Mouse (Mus musculus) forebrain, embryonic 16.5 days (tissue): Measurements from ENCODE around the gene Btnl10. TPM values are rescaled to one million over a fixed set of nuclear protein-coding genes. Genes with fewer than 3 reads are reported as not detected.

Source experiments
- ATAC-seq: fragments of 200-750 bp; cut with Nextera tagmentation; 2 replicates; pipeline ENCODE4 v1.8.0; 2017; ENCODE audit warnings: mild to moderate bottlenecking, moderate library complexity
- H3K27ac ChIP-seq: fragments of 300-500 bp; sonication (generic); 2 replicates; pipeline ENCODE4 v1.5.1; 2014; ENCODE audit warnings: low read length, control low read depth
- H3K27me3 ChIP-seq: fragments of 300-500 bp; sonication (generic); replicated peaks from 2 replicates; pipeline ENCODE4 v1.6.1; 2014; ENCODE audit warnings: low read length; ENCODE audit not compliant: control insufficient read depth, insufficient read depth
- H3K36me3 ChIP-seq: fragments of 300-500 bp; sonication (generic); 2 replicates; pipeline ENCODE4 v1.6.1; 2014; ENCODE audit not compliant: control insufficient read depth, insufficient read depth
- H3K4me1 ChIP-seq: fragments of 300-500 bp; sonication (generic); replicated peaks from 2 replicates; pipeline ENCODE4 v1.6.1; 2014; ENCODE audit warnings: low read length; ENCODE audit not compliant: control insufficient read depth, insufficient read depth
- H3K4me2 ChIP-seq: fragments of 300-500 bp; sonication (generic); 2 replicates; pipeline ENCODE4 v1.6.1; 2014; ENCODE audit warnings: mild to moderate bottlenecking, low read length, control low read depth
- H3K4me3 ChIP-seq: fragments of 300-500 bp; sonication (generic); replicated peaks from 2 replicates; pipeline ENCODE4 v1.5.1; 2014; ENCODE audit warnings: mild to moderate bottlenecking, low read length, control low read depth
- H3K9ac ChIP-seq: fragments of 300-500 bp; sonication (generic); replicated peaks from 2 replicates; pipeline ENCODE4 v1.6.1; 2014; ENCODE audit warnings: low read depth, low read length, control low read depth
- H3K9me3 ChIP-seq: fragments of 300-500 bp; sonication (generic); 2 replicates; pipeline ENCODE4 v1.6.1; 2016; ENCODE audit warnings: low read length; ENCODE audit not compliant: control insufficient read depth
- WGBS: fragments of 180-500 bp; shearing (Covaris S2); extraction: QIAGEN DNeasy Blood & Tissue Kit; methylation state at CpG from one replicate; pipeline ENCODE4 v1.1.7; 2014; 5-methylcytosine and 5-hydroxymethylcytosine counted together
- polyA plus RNA-seq: library from polyadenylated mRNA; unstranded; fragments of >200 nt; fragmentation: Nextera tagmentation; extraction: Ambion mirVana; gene quantifications from 2 replicates; pipeline ENCODE4 v1.2.1, GENCODE M21; 2015

The Btnl10 gene
- not detected in 2 replicates for polyA plus RNA-seq

GRCm38 (mm10) chr11:58917745-58918366 is at the start of gene Btnl10:
Btnl10 (plus strand) TSS chr11:58917908.
- Histone ChIP-seq H3K9me3 (no peaks in the 10 kb centered on the region), H3K4me1 (peaks cover 4% of the 10 kb centered on the region; the same call in 1 of the 2 replicates), H3K9ac (no peak within 1 kb of the TSS), H3K36me3 (no peaks in the 10 kb centered on the region), H3K27ac (no peak within 1 kb of the TSS), H3K4me2 (no peak within 1 kb of the TSS), H3K4me3 (no peak within 1 kb of the TSS), H3K27me3 (0 out of 2 replicates have a peak, but pooled peaks cover 3% of the 10 kb centered on the region)
- 88% methylated on average over 12 of the region's 12 CpGs for WGBS
- no peak for ATAC-seq

DNA sequence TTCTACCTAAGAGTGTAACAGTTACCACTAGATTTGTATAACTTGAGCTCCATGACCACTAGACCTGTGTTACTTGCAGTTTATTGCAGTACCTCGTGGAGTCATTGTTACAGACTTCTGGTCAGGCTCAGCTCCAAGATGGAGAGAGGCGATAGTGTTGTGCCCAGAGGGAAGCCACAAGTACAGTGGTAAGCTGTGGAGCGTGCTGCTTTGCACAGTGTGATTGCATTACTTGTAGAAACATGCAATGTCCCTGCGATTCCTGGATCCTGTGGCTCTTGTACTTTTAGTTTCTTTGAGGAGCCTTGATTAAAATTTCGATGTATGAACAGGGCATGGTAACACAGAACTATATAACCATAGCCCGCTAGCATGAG is 49.8 kb upstream of the Btnl10 start:
- peaks cover 9% of the 10 kb centered on the region for H3K4me1 ChIP-seq
- ATAC-seq = no peak
- H3K9me3 ChIP-seq = no peaks in the 10 kb centered on the region
- H3K36me3 ChIP-seq = peaks cover 9% of the 10 kb centered on the region; the same call in 1 of the 2 replicates
- peak overlapping the region; percentile 88 for H3K4me2 ChIP-seq
- peak overlapping the region; percentile 79 for H3K4me3 ChIP-seq
- no peak overlapping the region for H3K27ac ChIP-seq
- 0 out of 2 replicates have a peak, but pooled peaks cover 3% of the 10 kb centered on the region for H3K27me3 ChIP-seq
- H3K9ac ChIP-seq = no peak overlapping the region
- WGBS = 78% methylated on average over 6 of the region's 6 CpGs

DNA sequence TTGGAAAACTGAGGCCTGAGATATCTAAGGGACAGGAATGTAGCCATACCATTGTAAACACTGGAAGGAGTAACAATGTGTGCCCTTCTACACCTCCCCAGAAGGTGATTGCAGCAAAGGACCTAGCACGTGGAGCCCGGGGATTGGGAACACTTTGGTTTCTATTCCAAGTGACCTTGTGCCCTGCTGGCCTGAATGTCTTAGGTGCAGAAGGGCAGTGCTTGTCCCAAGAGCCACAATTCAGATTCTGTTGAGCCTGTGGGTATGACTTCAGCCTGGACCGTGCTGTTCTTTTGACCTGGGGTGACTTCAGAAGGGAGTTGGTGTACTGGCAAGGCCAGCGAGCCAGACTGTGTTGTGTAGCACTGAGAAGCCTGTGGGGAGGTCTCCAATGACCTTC is 46.7 kb upstream of the Btnl10 start:
- no peak overlapping the region for H3K27ac ChIP-seq
- peaks cover 9% of the 10 kb centered on the region; the same call in 1 of the 2 replicates for H3K36me3 ChIP-seq
- no peaks in the 10 kb centered on the region for H3K9me3 ChIP-seq
- H3K4me3 ChIP-seq = no peak overlapping the region
- no peak overlapping the region for H3K9ac ChIP-seq
- peaks cover 9% of the 10 kb centered on the region for H3K4me1 ChIP-seq
- no peaks in the 10 kb centered on the region for H3K27me3 ChIP-seq
- 90% methylated on average over 4 of the region's 4 CpGs for WGBS
- no peak overlapping the region for H3K4me2 ChIP-seq
- no peak for ATAC-seq

DNA sequence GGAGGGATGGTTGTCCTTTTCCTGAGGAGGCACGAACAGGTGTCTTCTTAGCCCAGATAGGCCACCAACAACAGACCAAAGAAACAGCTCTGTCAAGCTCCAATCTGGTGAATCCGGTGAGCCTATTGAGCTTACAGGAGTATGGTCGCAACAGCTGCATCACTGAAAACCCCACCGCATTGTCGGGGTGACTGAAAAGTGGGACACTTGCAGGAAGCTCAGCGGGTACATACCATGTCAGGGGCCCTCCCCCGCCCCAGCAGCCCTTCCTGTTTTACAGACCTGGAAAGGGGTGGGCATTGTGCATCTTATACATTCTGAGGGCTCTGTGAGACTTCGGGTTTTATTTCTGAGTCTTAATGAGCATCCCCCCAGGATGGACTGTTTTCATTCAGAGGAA is 34.0 kb upstream of the Btnl10 start:
- 94% methylated on average over 8 of the region's 8 CpGs for WGBS
- H3K4me3 ChIP-seq = no peak overlapping the region
- H3K27me3 ChIP-seq = no peaks in the 10 kb centered on the region
- H3K4me1 ChIP-seq = no peaks in the 10 kb centered on the region
- H3K9ac ChIP-seq = no peak overlapping the region
- H3K4me2 ChIP-seq = no peak overlapping the region
- no peak overlapping the region for H3K27ac ChIP-seq
- H3K36me3 ChIP-seq = peaks cover 18% of the 10 kb centered on the region
- no peaks in the 10 kb centered on the region for H3K9me3 ChIP-seq
- ATAC-seq = no peak

GRCm38 (mm10) chr11:58890511-58890910 is 27.2 kb upstream of the Btnl10 start:
- Histone ChIP-seq H3K9me3 (no peaks in the 10 kb centered on the region), H3K4me2 (no peak overlapping the region), H3K27me3 (no peaks in the 10 kb centered on the region), H3K4me3 (no peak overlapping the region), H3K4me1 (no peaks in the 10 kb centered on the region), H3K36me3 (peaks cover 39% of the 10 kb centered on the region), H3K27ac (no peak overlapping the region), H3K9ac (no peak overlapping the region)
- WGBS = 88% methylated on average over 10 of the region's 10 CpGs
- ATAC-seq = no peak

DNA sequence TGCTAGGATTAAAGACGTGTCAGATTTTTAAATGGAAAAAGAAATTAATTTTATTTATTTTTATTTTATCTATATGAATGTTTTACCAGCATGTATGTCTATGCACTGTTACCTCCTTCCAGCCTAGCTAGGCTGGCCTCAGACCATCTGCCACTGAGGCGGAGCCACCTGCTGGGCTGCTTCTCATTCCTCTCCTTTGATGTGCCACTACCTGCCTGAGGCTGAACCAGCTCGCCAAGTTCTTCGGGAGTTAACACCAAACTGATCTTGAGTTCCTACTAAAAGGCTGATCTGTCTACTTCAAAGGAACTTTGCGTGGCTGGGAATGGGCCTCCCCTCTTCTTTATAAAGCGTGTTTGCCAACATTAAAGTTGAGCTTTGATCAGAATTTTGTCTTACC is 23.3 kb upstream of the Btnl10 start:
- H3K27ac ChIP-seq = no peak overlapping the region
- no peaks in the 10 kb centered on the region for H3K9me3 ChIP-seq
- no peak overlapping the region for H3K4me3 ChIP-seq
- no peak overlapping the region for H3K4me2 ChIP-seq
- peaks cover 48% of the 10 kb centered on the region for H3K36me3 ChIP-seq
- H3K9ac ChIP-seq = no peak overlapping the region
- H3K4me1 ChIP-seq = no peaks in the 10 kb centered on the region
- 77% methylated on average over 6 of the region's 6 CpGs for WGBS
- no peak for ATAC-seq
- H3K27me3 ChIP-seq = no peaks in the 10 kb centered on the region

DNA sequence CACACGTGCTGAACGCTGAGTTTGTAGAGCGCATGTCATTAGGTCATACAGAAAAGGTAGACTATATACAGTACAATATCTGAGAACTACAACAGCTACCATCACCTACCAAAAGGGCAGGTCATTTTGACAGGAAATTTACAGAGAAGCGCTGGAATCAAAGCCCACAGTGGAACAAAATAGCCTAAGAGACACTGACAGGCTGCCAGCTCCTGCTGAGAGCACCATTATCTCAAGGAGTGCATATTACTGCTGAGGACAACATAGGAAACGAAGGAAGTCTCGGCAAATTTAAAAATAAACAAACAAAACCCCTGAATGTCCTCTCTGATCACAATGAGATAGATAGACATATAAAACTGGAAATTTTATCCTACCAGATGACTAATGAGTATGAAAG is 20.2 kb upstream of the Btnl10 start:
- H3K9ac ChIP-seq = no peak overlapping the region
- H3K9me3 ChIP-seq = no peaks in the 10 kb centered on the region
- WGBS = 78% methylated on average over 6 of the region's 6 CpGs
- H3K4me3 ChIP-seq = no peak overlapping the region
- no peak overlapping the region for H3K27ac ChIP-seq
- no peak overlapping the region for H3K4me2 ChIP-seq
- peaks cover 25% of the 10 kb centered on the region for H3K36me3 ChIP-seq
- H3K4me1 ChIP-seq = no peaks in the 10 kb centered on the region
- H3K27me3 ChIP-seq = no peaks in the 10 kb centered on the region
- no peak for ATAC-seq

DNA sequence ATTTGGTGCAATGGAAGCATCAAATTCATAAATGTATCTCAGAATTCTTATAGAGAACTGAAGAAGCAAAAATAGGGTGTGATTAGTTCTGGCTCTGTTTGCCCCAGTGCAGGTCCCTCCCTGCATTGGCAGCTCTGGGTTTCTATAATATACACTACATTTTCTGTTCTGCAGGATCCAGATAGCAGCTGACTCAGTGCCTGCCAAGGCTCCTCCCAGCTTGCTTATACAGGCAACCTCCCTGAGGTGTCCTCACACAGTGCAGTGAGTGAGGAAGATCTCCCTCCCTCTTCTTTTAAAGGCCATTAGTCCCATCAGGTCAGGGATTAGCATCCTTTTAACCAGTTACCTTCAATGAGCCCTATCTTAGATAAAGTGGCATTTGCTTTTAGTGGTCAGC is 16.6 kb upstream of the Btnl10 start:
- H3K4me2 ChIP-seq = no peak overlapping the region
- ATAC-seq = no peak
- H3K9ac ChIP-seq = no peak overlapping the region

DNA sequence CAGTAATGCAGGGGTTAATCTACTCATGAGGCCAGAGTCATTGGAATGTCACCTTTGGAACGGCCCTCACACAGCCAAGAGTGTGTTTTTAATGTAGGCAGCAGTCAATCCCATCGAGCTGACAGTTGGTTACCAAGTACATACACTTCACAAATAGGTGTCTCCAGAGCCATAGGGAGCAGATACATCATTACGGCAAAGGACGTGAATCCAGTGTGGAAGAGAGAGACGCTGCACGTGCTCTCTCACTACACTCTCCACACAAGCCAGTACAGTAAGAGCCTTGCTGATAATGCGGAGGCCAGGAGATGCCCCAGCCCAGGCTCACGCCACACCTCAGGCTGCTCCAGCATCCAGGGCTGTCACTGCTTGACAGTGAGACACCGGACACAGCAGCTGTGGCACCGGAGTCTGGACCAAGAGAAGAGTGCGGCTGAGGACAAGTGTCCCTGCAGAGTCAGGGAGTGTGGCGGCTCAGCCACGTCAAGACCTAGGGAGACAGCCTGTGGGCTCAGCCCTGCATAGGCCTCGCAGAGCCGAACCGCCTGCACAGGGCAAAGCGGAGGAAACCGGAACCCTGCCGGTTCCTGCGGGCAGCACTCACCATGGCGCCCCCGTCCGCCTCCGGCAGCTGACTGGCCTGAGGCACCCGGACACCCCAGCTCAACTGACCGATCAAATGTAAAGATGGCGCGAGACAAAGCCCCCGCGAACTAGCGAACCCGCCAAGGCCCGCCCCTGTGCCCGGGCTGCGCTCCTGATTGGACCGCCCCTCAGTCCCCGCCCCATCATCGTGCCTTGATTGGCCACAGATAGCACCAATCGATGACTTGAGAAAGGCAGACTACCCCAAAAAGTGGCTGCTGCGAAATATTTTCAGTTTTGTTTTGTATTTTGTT is 13.9 kb upstream of the Btnl10 start, which contains the start of gene Zfp39:
Gene Zfp39, minus strand, starts transcription at position 715 of the 899 bp plus-strand sequence.
- peak within 1 kb of the TSS; percentile 84 for H3K27ac ChIP-seq
- H3K4me2 ChIP-seq = peak within 1 kb of the TSS; percentile 86
- H3K9ac ChIP-seq = peak within 1 kb of the TSS; percentile 88
- H3K9me3 ChIP-seq = no peaks in the 10 kb centered on the region
- H3K36me3 ChIP-seq = no peaks in the 10 kb centered on the region; the same call in 1 of the 2 replicates
- H3K4me3 ChIP-seq = peak within 1 kb of the TSS; percentile 70
- ATAC-seq = peak; percentile 99
- peaks cover 8% of the 10 kb centered on the region for H3K4me1 ChIP-seq
- WGBS = under 1% methylated on average over 40 of the region's 40 CpGs
- H3K27me3 ChIP-seq = no peaks in the 10 kb centered on the region

More for the DNA sequence above, 16.6 kb upstream of the Btnl10 start:
- H3K36me3 ChIP-seq = peaks cover 12% of the 10 kb centered on the region
- H3K27me3 ChIP-seq = no peaks in the 10 kb centered on the region
- H3K4me3 ChIP-seq = no peak overlapping the region
- H3K4me1 ChIP-seq = peaks cover 8% of the 10 kb centered on the region
- H3K27ac ChIP-seq = no peak overlapping the region
- no peaks in the 10 kb centered on the region for H3K9me3 ChIP-seq
